In genomic region chr8:12162921-12163705, GRCm38 (mm10) we compare ENCODE assay signal across 8 mouse cellular contexts.
A peak's percentile ranks its signal among the peaks of the same experiment; 100 is the strongest.
DNase-seq lines count a peak whose midpoint lies in the region; ATAC-seq and TF ChIP-seq lines count a peak whose summit lies in the region.

No protein-coding gene starts in this region.

- no peaks in the 10 kb centered on the region for H3K36me3 ChIP-seq in heart, embryonic 10.5 days
- no peaks in the 10 kb centered on the region for H3K36me3 ChIP-seq in heart, adult 2 months (ENCODE audit: control insufficient read depth, insufficient read depth, low read length)
- H3K36me3 ChIP-seq in hindbrain, embryonic 13.5 days: no peaks in the 10 kb centered on the region
- H3K36me3 ChIP-seq in limb, embryonic 14.5 days (ENCODE audit: control insufficient read depth, insufficient read depth, low read length): no peaks in the 10 kb centered on the region

- intact Hi-C loops in heart, adult 2 months (cut with DNase I): no loop called here

- ATAC-seq in hindbrain, embryonic 13.5 days (ENCODE audit: low FRiP score): no peak
- no peak for ATAC-seq in limb, embryonic 14.5 days (ENCODE audit: low FRiP score, low read depth)
- no peak for ATAC-seq in erythroid progenitor cell, adult 5-6 weeks (replicated peaks; ENCODE audit: low FRiP score, poor library complexity, severe bottlenecking)

- no peak for TF ChIP-seq POLR2A in heart, adult 2 months (IDR thresholded peaks at IDR 0.05; ENCODE audit: insufficient read depth, low read depth, low read length)
- TF ChIP-seq POLR2A in limb, embryonic 14.5 days (IDR thresholded peaks at IDR 0.05; ENCODE audit: borderline replicate concordance, extremely low read depth, insufficient read depth, insufficient read length): no peak

- H3K4me1 ChIP-seq in heart, embryonic 10.5 days: peaks cover 7% of the 10 kb centered on the region; the same call in 1 of the 2 replicates
- no peaks in the 10 kb centered on the region for H3K4me1 ChIP-seq in heart, adult 2 months (ENCODE audit: control insufficient read depth, insufficient read depth, low read length)
- H3K4me1 ChIP-seq in hindbrain, embryonic 13.5 days (replicated peaks): peaks cover 36% of the 10 kb centered on the region
- peaks cover 8% of the 10 kb centered on the region for H3K4me1 ChIP-seq in limb, embryonic 14.5 days (ENCODE audit: control insufficient read depth, insufficient read depth, low read length)

- WGBS in heart, embryonic 10.5 days: 21% methylated on average over 22 of the region's 22 CpGs
- 17% methylated on average over 22 of the region's 22 CpGs for WGBS in heart, adult 2 months
- WGBS in hindbrain, embryonic 13.5 days: 15% methylated on average over 22 of the region's 22 CpGs
- WGBS in limb, embryonic 14.5 days: 16% methylated on average over 22 of the region's 22 CpGs

- no peaks in the 10 kb centered on the region for H3K79me2 ChIP-seq in heart, adult 2 months (replicated peaks; ENCODE audit: control insufficient read depth, insufficient read depth, low read length)

- H3K4me3 ChIP-seq in heart, embryonic 10.5 days: peak overlapping the region; percentile 45
- no peak overlapping the region for H3K4me3 ChIP-seq in heart, adult 2 months
- peak overlapping the region; percentile 8; the same call in 1 of the 2 replicates for H3K4me3 ChIP-seq in hindbrain, embryonic 13.5 days
- H3K4me3 ChIP-seq in limb, embryonic 14.5 days (replicated peaks; ENCODE audit: low read length): peak overlapping the region; percentile 26

- peak overlapping the region; percentile 36; the same call in 1 of the 2 replicates for H3K27ac ChIP-seq in heart, embryonic 10.5 days
- no peak overlapping the region for H3K27ac ChIP-seq in heart, adult 2 months
- no peak overlapping the region for H3K27ac ChIP-seq in hindbrain, embryonic 13.5 days
- H3K27ac ChIP-seq in limb, embryonic 14.5 days (replicated peaks; ENCODE audit: low read depth, low read length): no peak overlapping the region

- DNase-seq in heart, embryonic 10.5 days (ENCODE audit: low spot score): no peak
- no peak for DNase-seq in heart, adult 2 months
- DNase-seq in embryo, embryonic 10.5 days (ENCODE audit: low spot score): peak; percentile 42
- DNase-seq in limb, embryonic 14.5 days (ENCODE audit: low spot score): peak; percentile 15
- no peak for DNase-seq in urinary bladder, postnatal 10 days (ENCODE audit: low spot score)
- no peak for DNase-seq in layer of hippocampus, adult 11-12 months (ENCODE audit: low spot score)

- TF ChIP-seq EP300 in heart, adult 2 months (IDR thresholded peaks at IDR 0.05; ENCODE audit: insufficient read depth, low read depth, low read length): no peak

- no peaks in the 10 kb centered on the region for H3K9me3 ChIP-seq in heart, embryonic 10.5 days
- H3K9me3 ChIP-seq in hindbrain, embryonic 13.5 days: no peaks in the 10 kb centered on the region
- no peaks in the 10 kb centered on the region for H3K9me3 ChIP-seq in limb, embryonic 14.5 days (ENCODE audit: control insufficient read depth, low read length)

- H3K4me2 ChIP-seq in hindbrain, embryonic 13.5 days: peak overlapping the region; percentile 39
- H3K4me2 ChIP-seq in limb, embryonic 14.5 days (replicated peaks; ENCODE audit: low read depth, low read length, severe bottlenecking): peak overlapping the region; percentile 43

- no peak overlapping the region for H3K9ac ChIP-seq in heart, adult 2 months (ENCODE audit: low read depth, low read length)
- H3K9ac ChIP-seq in hindbrain, embryonic 13.5 days: no peak overlapping the region
- 0 out of 2 replicates have a peak overlapping the region, but pooled peaks have one; percentile 32 for H3K9ac ChIP-seq in limb, embryonic 14.5 days (ENCODE audit: low read depth, low read length, severe bottlenecking)

- peaks cover 32% of the 10 kb centered on the region for H3K27me3 ChIP-seq in heart, embryonic 10.5 days (ENCODE audit: insufficient read depth, poor library complexity, severe bottlenecking)
- no peaks in the 10 kb centered on the region; the same call in 1 of the 2 replicates for H3K27me3 ChIP-seq in heart, adult 2 months (ENCODE audit: control insufficient read depth, insufficient read depth, low read length)
- H3K27me3 ChIP-seq in hindbrain, embryonic 13.5 days: peaks cover 58% of the 10 kb centered on the region
- H3K27me3 ChIP-seq in limb, embryonic 14.5 days (ENCODE audit: control insufficient read depth, insufficient read depth, low read length): no peaks in the 10 kb centered on the region

- no peak for TF ChIP-seq CTCF in heart, adult 2 months (IDR thresholded peaks at IDR 0.05)

Comparison
In these comparisons a context has a peak if more than half of its experiments do, and no peak if none do; other contexts are left out.
1. DNase-seq: peak in embryo, embryonic 10.5 days (single experiment) and limb, embryonic 14.5 days (single experiment); none in heart, embryonic 10.5 days (single experiment), heart, adult 2 months (0 of 2), urinary bladder, postnatal 10 days (single experiment) and layer of hippocampus, adult 11-12 months (single experiment).